Mouse (Mus musculus): ENCODE data around the gene Teddm2. TPM values are rescaled to one million over a fixed set of nuclear protein-coding genes. Genes with fewer than 3 reads are reported as not detected.

The Teddm2 gene
- polyA plus RNA-seq, 1 experiment from 2014 or later, result 0.51 TPM

DNA sequence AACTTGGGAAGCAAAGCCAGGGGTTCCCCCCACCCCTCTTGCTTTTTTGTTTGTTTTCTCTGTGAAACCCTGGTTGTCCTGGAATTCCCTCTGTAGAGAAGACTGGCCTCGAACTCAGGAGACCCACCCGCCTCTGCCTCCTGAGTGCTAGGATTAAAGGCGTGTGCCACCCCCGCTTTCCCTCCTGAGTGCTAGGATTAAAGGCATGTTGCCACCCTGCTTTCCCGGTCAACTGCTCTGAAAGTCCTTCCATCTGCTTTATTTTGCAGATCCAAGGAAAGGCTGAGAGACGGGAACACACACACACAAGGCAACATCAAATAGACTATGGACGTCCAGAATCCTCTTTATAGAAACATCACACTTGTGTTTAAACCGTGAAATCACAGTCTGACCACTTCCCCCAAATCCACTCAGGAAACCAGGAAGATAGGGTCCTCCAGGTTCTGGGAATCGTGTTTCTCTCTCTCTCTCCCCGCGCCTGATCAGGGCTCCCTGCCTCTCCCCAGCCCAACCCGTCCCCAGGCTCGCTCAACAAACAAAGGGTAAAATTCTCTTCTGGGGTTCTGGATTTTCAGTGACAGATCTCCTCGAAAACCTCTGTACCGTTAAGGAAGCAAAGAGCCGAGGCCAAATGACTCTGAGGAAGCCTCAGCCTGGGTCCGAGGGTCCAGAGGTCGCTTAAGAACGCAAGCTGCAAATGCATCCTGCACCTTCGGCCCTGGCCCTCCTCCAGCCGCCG, 868 bp downstream of the Teddm2 start:
- H3K9ac ChIP-seq (ENCODE audit: low read depth, low read length), result peak overlapping the region; percentile 80
- peak overlapping the region; percentile 51 for H3K4me2 ChIP-seq (replicated peaks; ENCODE audit: low read depth, low read length)
- H3K9me3 ChIP-seq (ENCODE audit: control insufficient read depth, low read length), result no peaks in the 10 kb centered on the region
- ATAC-seq (ENCODE audit: low FRiP score) (peak; percentile 61), DNase-seq (ENCODE audit: low spot score) (no peak)
- no peaks in the 10 kb centered on the region for H3K27me3 ChIP-seq (ENCODE audit: control insufficient read depth, insufficient read depth, low read length)
- peaks cover 3% of the 10 kb centered on the region; the same call in 1 of the 2 replicates for H3K4me1 ChIP-seq (replicated peaks; ENCODE audit: control insufficient read depth, insufficient read depth, low read length)
- WGBS, result 21% methylated on average over 22 of the region's 22 CpGs
- peak overlapping the region; percentile 96 for H3K27ac ChIP-seq (ENCODE audit: low read depth, low read length)
- H3K36me3 ChIP-seq (ENCODE audit: control insufficient read depth, insufficient read depth, low read length), result peaks cover 4% of the 10 kb centered on the region; the same call in 1 of the 2 replicates
- H3K4me3 ChIP-seq (ENCODE audit: low read depth, low read length), result peak overlapping the region; percentile 63

DNA sequence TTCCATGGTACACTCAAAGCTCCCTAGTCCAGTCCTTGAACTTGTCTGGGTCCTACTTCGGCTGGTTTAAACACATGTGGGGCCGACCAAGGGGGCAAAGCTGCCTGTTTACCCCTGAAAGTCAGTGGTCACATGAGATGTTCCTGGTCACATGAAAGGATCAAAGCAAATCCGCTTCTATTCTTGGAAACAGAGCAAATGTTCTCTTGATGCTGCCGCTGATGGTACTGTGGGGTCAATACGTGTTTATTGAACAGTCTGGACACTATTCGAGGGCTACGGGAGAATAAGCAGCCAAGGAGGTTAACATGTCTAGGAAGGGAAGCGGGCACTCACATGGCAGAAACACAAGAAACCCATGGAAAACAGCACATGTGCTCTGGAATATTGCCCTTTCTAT, 2.8 kb downstream of the Teddm2 start:
- Histone ChIP-seq H3K36me3 (ENCODE audit: control insufficient read depth, insufficient read depth, low read length) (no peaks in the 10 kb centered on the region), H3K27me3 (ENCODE audit: control insufficient read depth, insufficient read depth, low read length) (no peaks in the 10 kb centered on the region), H3K4me2 (replicated peaks; ENCODE audit: low read depth, low read length) (no peak overlapping the region), H3K9me3 (ENCODE audit: control insufficient read depth, low read length) (no peaks in the 10 kb centered on the region), H3K27ac (ENCODE audit: low read depth, low read length) (no peak overlapping the region), H3K4me3 (ENCODE audit: low read depth, low read length) (no peak overlapping the region), H3K9ac (ENCODE audit: low read depth, low read length) (no peak overlapping the region), H3K4me1 (replicated peaks; ENCODE audit: control insufficient read depth, insufficient read depth, low read length) (peaks cover 3% of the 10 kb centered on the region; the same call in 1 of the 2 replicates)
- WGBS, result 81% methylated on average over 8 of the region's 8 CpGs
- ATAC-seq (ENCODE audit: low FRiP score), result no peak
- DNase-seq (ENCODE audit: low spot score), result no peak

GRCm38 (mm10) chr1:153894979-153895378, 5.0 kb downstream of the Teddm2 start:
- no peak for ATAC-seq (ENCODE audit: low FRiP score)
- no peak overlapping the region for H3K27ac ChIP-seq (ENCODE audit: low read depth, low read length)

DNA sequence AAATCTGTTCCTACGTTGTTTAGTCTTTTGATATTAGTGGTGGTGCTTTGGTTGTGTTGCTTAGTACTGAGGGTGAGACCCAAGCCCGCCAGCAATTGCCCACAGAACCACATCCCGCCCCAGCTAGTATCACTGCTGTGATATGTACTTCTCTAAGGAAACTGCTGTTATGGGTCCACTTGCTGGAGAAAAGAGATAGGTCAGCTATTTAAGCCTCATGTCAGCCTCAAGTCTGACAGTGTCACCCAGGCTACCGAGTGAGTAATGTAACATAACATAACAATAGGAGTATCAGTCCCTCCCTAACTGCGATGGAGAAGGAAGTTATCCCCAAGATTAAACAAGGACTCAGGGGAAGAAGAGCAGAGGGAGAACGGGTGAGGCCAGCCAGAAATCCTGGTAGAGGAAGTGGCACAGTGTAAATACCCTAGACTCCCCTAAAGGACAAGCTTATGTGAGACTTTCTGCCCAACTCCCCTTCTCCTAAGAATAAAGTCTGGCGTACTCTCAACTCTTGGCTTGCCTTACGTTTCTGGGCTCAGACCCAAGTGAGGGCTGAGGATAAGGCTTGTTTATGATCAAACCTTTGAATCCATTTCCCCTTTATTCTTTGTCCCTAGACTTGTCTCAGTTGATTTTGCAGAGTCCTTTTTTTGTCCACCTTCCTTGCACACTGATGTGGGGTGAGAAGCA, 5.7 kb downstream of the Teddm2 start:
- ATAC-seq (ENCODE audit: low FRiP score), result no peak
- WGBS, result 66% methylated on average over 8 of the region's 8 CpGs
- Histone ChIP-seq H3K27ac (ENCODE audit: low read depth, low read length) (no peak overlapping the region), H3K27me3 (ENCODE audit: control insufficient read depth, insufficient read depth, low read length) (no peaks in the 10 kb centered on the region), H3K9me3 (ENCODE audit: control insufficient read depth, low read length) (no peaks in the 10 kb centered on the region), H3K4me2 (replicated peaks; ENCODE audit: low read depth, low read length) (no peak overlapping the region), H3K9ac (ENCODE audit: low read depth, low read length) (no peak overlapping the region), H3K4me3 (ENCODE audit: low read depth, low read length) (no peak overlapping the region), H3K4me1 (replicated peaks; ENCODE audit: control insufficient read depth, insufficient read depth, low read length) (no peaks in the 10 kb centered on the region), H3K36me3 (ENCODE audit: control insufficient read depth, insufficient read depth, low read length) (no peaks in the 10 kb centered on the region)
- no peak for DNase-seq (ENCODE audit: low spot score)

More at GRCm38 (mm10) chr1:153894979-153895378, 5.0 kb downstream of the Teddm2 start:
- Histone ChIP-seq H3K4me1 (replicated peaks; ENCODE audit: control insufficient read depth, insufficient read depth, low read length) (no peaks in the 10 kb centered on the region), H3K4me3 (ENCODE audit: low read depth, low read length) (no peak overlapping the region), H3K27me3 (ENCODE audit: control insufficient read depth, insufficient read depth, low read length) (no peaks in the 10 kb centered on the region), H3K36me3 (ENCODE audit: control insufficient read depth, insufficient read depth, low read length) (no peaks in the 10 kb centered on the region), H3K9ac (ENCODE audit: low read depth, low read length) (no peak overlapping the region), H3K4me2 (replicated peaks; ENCODE audit: low read depth, low read length) (no peak overlapping the region), H3K9me3 (ENCODE audit: control insufficient read depth, low read length) (no peaks in the 10 kb centered on the region)
- WGBS, result 40% methylated on average over 5 of the region's 5 CpGs
- DNase-seq (ENCODE audit: low spot score), result peak; percentile 86

DNA sequence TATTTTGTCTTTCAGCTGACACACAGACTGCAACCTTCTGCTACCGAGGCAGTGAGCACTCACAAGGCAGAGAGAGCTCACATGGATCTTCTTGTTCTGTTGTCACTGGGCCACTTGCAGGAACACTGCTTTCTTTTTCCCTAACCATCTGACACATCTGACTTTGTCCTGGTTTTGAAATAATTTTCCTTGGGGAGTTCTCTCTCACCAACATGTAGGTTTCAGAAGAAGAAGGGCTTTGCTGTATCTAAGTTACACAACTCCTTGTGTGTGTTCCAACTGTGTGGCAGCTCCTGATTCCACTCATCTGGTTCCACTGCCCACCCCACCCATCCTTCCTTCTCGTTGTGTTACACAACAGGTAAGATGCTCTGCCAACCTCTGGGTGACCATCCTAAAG, 6.3 kb downstream of the Teddm2 start:
- H3K4me2 ChIP-seq (replicated peaks; ENCODE audit: low read depth, low read length), result no peak overlapping the region
- H3K27me3 ChIP-seq (ENCODE audit: control insufficient read depth, insufficient read depth, low read length), result no peaks in the 10 kb centered on the region
- no peaks in the 10 kb centered on the region for H3K4me1 ChIP-seq (replicated peaks; ENCODE audit: control insufficient read depth, insufficient read depth, low read length)
- no peaks in the 10 kb centered on the region for H3K9me3 ChIP-seq (ENCODE audit: control insufficient read depth, low read length)
- H3K36me3 ChIP-seq (ENCODE audit: control insufficient read depth, insufficient read depth, low read length), result no peaks in the 10 kb centered on the region
- no peak overlapping the region for H3K9ac ChIP-seq (ENCODE audit: low read depth, low read length)
- H3K27ac ChIP-seq (ENCODE audit: low read depth, low read length), result no peak overlapping the region
- DNase-seq (ENCODE audit: low spot score), result no peak
- 66% methylated on average over 2 of the region's 2 CpGs for WGBS
- no peak for ATAC-seq (ENCODE audit: low FRiP score)
- H3K4me3 ChIP-seq (ENCODE audit: low read depth, low read length), result no peak overlapping the region

DNA sequence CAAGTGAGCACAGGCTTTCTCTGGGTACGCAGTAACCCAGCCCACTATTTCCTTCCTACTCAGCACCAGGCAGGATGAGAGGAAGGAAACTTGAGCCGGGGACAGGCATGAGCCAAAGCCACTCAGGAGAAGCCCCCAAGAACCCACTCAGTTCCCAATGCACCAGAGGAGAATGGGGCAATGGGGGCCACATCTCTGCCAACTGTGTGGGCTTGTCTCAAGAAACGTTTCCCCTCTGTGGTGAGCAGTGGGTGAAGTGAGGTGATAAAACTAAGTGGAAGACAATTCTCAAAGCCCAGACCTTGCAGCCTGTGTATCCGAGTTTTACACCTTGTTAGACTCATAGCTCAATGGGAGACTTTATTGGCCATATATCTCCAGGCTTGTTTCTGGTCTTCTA, 8.6 kb downstream of the Teddm2 start, which contains the start of gene Teddm1a:
Teddm1a (plus strand) TSS at position 301 of the 400 bp plus-strand sequence.
- Histone ChIP-seq H3K27me3 (ENCODE audit: control insufficient read depth, insufficient read depth, low read length) (no peaks in the 10 kb centered on the region), H3K36me3 (ENCODE audit: control insufficient read depth, insufficient read depth, low read length) (no peaks in the 10 kb centered on the region), H3K9ac (ENCODE audit: low read depth, low read length) (no peak within 1 kb of the TSS), H3K4me3 (ENCODE audit: low read depth, low read length) (no peak within 1 kb of the TSS), H3K4me1 (replicated peaks; ENCODE audit: control insufficient read depth, insufficient read depth, low read length) (no peaks in the 10 kb centered on the region), H3K27ac (ENCODE audit: low read depth, low read length) (no peak within 1 kb of the TSS), H3K9me3 (ENCODE audit: control insufficient read depth, low read length) (no peaks in the 10 kb centered on the region), H3K4me2 (replicated peaks; ENCODE audit: low read depth, low read length) (no peak within 1 kb of the TSS)
- no peak for DNase-seq (ENCODE audit: low spot score)
- 73% methylated on average over 4 of the region's 4 CpGs for WGBS
- no peak for ATAC-seq (ENCODE audit: low FRiP score)

DNA sequence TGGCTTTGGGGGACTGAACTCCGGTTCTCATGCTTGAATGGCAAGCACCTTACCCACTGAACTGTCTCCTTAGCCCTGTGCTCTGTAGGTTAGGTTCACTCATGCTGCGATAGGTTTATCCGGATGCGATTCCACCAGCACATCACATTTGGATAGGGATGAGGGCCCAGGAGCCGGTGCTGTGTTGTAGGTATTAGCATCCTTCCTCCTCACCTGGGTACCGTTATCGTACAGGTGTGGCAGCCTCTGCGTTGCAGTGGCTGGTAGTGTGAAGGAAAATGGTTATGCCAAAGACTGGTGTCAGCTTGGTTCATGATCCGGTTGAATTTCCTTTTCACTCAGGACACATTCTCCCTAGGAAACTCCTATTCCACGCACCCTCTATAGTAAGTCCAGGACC, 9.9 kb downstream of the Teddm2 start:
- no peak overlapping the region for H3K9ac ChIP-seq (ENCODE audit: low read depth, low read length)
- no peak for DNase-seq (ENCODE audit: low spot score)
- no peak overlapping the region for H3K4me2 ChIP-seq (replicated peaks; ENCODE audit: low read depth, low read length)
- WGBS, result 94% methylated on average over 10 of the region's 10 CpGs
- no peaks in the 10 kb centered on the region for H3K27me3 ChIP-seq (ENCODE audit: control insufficient read depth, insufficient read depth, low read length)
- H3K4me1 ChIP-seq (replicated peaks; ENCODE audit: control insufficient read depth, insufficient read depth, low read length), result no peaks in the 10 kb centered on the region
- H3K27ac ChIP-seq (ENCODE audit: low read depth, low read length), result no peak overlapping the region
- H3K9me3 ChIP-seq (ENCODE audit: control insufficient read depth, low read length), result no peaks in the 10 kb centered on the region
- H3K36me3 ChIP-seq (ENCODE audit: control insufficient read depth, insufficient read depth, low read length), result no peaks in the 10 kb centered on the region
- no peak for ATAC-seq (ENCODE audit: low FRiP score)
- H3K4me3 ChIP-seq (ENCODE audit: low read depth, low read length), result no peak overlapping the region

DNA sequence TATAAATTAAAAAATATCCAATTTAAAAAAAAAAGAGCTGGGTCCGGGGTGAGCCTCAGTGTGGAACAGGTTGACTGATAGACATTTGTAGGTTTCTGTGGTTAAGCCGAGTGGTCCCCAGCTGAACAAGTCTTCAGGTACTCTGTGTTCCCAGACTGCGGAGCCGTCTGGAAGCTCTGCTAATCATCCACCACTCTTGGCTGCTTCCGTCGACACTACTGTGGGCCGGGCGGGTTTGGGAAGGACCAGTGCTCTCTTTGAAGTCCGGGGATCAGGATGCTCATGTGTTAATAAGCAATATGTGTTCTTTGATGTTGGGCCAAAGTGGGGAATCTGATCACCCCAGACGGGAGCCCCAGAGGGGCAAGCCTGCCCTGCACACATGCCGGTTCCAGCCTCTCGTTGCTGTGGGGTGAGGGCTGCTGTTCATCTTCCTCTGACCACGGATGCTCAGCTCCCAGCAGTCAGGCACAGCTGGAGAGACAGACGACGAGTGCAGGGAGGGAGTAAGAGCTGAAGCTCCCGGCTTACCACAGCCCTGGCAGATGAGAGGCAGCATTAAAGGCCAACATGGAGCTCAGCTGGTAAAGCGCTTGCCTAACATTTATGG, 13.9 kb downstream of the Teddm2 start:
- Histone ChIP-seq H3K36me3 (ENCODE audit: control insufficient read depth, insufficient read depth, low read length) (no peaks in the 10 kb centered on the region), H3K27me3 (ENCODE audit: control insufficient read depth, insufficient read depth, low read length) (no peaks in the 10 kb centered on the region), H3K9ac (ENCODE audit: low read depth, low read length) (no peak overlapping the region), H3K4me1 (replicated peaks; ENCODE audit: control insufficient read depth, insufficient read depth, low read length) (no peaks in the 10 kb centered on the region), H3K4me3 (ENCODE audit: low read depth, low read length) (no peak overlapping the region), H3K4me2 (replicated peaks; ENCODE audit: low read depth, low read length) (no peak overlapping the region), H3K27ac (ENCODE audit: low read depth, low read length) (no peak overlapping the region), H3K9me3 (ENCODE audit: control insufficient read depth, low read length) (no peaks in the 10 kb centered on the region)
- DNase-seq (ENCODE audit: low spot score), result no peak
- 43% methylated on average over 17 of the region's 17 CpGs for WGBS
- no peak for ATAC-seq (ENCODE audit: low FRiP score)
